Mouse (Mus musculus): ENCODE data around the gene Fancd2os. TPM values are rescaled to one million over a fixed set of nuclear protein-coding genes. Genes with fewer than 3 reads are reported as not detected.

Gene Fancd2os
- polyA plus RNA-seq, 1 experiment from 2014 or later, result 0.15 TPM

DNA sequence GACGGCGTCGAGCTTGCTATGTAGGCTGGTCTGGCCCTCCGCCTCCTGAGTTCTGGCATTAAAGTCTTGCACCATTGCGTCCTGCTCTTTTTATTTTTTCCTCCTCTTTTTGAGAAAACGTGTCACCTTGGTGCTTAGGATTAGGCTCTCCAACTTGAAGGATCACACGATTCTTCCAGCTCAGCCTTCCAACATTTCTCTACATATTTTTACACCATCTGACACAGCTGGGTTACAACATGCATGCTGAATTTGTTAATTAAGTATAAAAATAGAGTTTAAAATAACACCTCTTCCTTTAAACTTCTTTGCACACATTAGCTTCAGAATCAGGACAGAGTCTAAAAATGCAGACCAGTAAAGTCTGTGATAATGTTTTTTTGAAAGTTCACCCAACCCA is 8.8 kb upstream of the Fancd2os start:
- no peaks in the 10 kb centered on the region for H3K27me3 ChIP-seq (ENCODE audit: control insufficient read depth, insufficient read depth, low read depth, low read length)
- no peak for ATAC-seq (ENCODE audit: low read depth)
- no peak overlapping the region for H3K9ac ChIP-seq (ENCODE audit: low read length)
- H3K36me3 ChIP-seq (ENCODE audit: control insufficient read depth, insufficient read depth, low read length), result peaks cover 8% of the 10 kb centered on the region
- H3K4me2 ChIP-seq (ENCODE audit: low read depth, low read length), result no peak overlapping the region
- H3K27ac ChIP-seq (ENCODE audit: low read length), result no peak overlapping the region
- 84% methylated on average over 7 of the region's 7 CpGs for WGBS
- H3K4me1 ChIP-seq (replicated peaks; ENCODE audit: control insufficient read depth, insufficient read depth, low read length), result peaks cover 14% of the 10 kb centered on the region
- no peaks in the 10 kb centered on the region for H3K9me3 ChIP-seq (ENCODE audit: control insufficient read depth, low read length)
- H3K4me3 ChIP-seq (ENCODE audit: low read length), result no peak overlapping the region

DNA sequence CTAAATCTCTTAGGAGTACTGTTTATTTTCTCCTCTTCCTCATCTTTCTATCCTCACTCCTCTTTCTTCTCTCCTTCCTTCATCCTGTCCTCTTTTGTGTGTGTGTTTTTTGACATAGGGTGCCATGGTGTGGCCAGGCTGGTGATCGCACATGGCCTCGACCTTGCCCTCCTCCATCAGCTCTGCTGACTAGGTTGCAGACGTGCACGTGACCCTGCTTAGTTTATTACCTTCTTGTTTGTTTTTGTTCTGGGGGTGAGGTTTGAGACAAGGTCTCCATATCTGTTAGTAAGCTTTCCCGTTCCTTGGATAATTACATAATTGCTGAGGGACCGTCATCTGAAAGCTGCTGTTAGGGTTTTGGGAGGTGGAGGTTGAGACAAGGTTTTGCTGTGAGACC is 8.4 kb upstream of the Fancd2os start:
- Histone ChIP-seq H3K27me3 (ENCODE audit: control insufficient read depth, insufficient read depth, low read depth, low read length) (no peaks in the 10 kb centered on the region), H3K4me3 (ENCODE audit: low read length) (no peak overlapping the region), H3K4me2 (ENCODE audit: low read depth, low read length) (no peak overlapping the region), H3K9ac (ENCODE audit: low read length) (no peak overlapping the region), H3K27ac (ENCODE audit: low read length) (no peak overlapping the region), H3K36me3 (ENCODE audit: control insufficient read depth, insufficient read depth, low read length) (peaks cover 4% of the 10 kb centered on the region; the same call in 1 of the 2 replicates), H3K9me3 (ENCODE audit: control insufficient read depth, low read length) (no peaks in the 10 kb centered on the region), H3K4me1 (replicated peaks; ENCODE audit: control insufficient read depth, insufficient read depth, low read length) (peaks cover 14% of the 10 kb centered on the region)
- no peak for ATAC-seq (ENCODE audit: low read depth)
- 75% methylated on average over 6 of the region's 6 CpGs for WGBS

- Histone ChIP-seq H3K4me3 (ENCODE audit: low read length) (peak overlapping the region; percentile 94), H3K9me3 (ENCODE audit: control insufficient read depth, low read length) (no peaks in the 10 kb centered on the region), H3K4me2 (ENCODE audit: low read depth, low read length) (peak overlapping the region; percentile 81), H3K4me1 (replicated peaks; ENCODE audit: control insufficient read depth, insufficient read depth, low read length) (peaks cover 14% of the 10 kb centered on the region), H3K36me3 (ENCODE audit: control insufficient read depth, insufficient read depth, low read length) (no peaks in the 10 kb centered on the region), H3K9ac (ENCODE audit: low read length) (peak overlapping the region; percentile 96), H3K27me3 (ENCODE audit: control insufficient read depth, insufficient read depth, low read depth, low read length) (no peaks in the 10 kb centered on the region), H3K27ac (ENCODE audit: low read length) (peak overlapping the region; percentile 91)
- under 1% methylated on average over 10 of the region's 10 CpGs for WGBS
- ATAC-seq (ENCODE audit: low read depth), result 0 out of 2 replicates have a peak, but pooled peaks have one; percentile 10
Observed at GRCm38 (mm10) chr6:113605224-113605545, 4.7 kb upstream of the Fancd2os start.

DNA sequence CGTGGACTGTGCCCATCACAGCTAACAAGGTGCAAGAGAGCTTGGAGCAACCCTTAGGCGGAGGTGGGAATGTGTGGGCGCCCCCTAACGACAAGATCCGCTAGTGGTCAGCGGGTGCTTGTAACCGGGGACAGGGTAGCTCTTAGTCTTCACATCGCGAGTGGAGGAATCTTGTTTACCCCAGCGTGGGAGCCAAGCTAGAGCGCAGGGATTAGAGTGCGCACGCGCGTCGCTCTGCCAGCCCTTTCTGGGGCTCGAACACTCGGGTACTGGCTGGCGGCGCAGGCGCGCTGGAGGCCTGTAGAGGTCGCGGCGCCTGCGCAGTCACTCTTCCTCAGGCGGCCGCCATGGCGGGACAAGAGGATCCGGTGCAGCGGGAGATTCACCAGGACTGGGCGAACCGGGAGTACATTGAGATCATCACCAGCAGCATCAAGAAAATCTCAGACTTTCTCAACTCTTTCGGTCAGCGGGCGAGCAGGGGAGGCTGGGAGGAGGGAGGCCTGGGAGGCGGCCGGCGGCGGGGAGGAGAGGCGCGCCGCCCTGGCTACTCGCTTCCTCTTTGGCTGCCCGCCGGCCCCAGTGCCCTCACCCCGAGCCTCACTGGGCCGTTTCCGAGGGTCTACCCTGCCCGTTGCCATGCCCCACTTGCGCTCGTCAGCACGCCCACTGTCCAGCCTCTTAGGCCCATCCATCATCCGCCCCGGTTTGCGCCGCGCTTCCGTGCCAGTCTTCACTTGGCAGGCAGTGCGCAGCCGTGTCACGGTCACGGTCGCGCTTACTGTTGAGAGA is 4.1 kb upstream of the Fancd2os start, which contains the start of gene Brk1:
Gene Brk1, plus strand, starts transcription at position 341 of the 792 bp plus-strand sequence.
- peak within 1 kb of the TSS; percentile 96 for H3K9ac ChIP-seq (ENCODE audit: low read length)
- peak within 1 kb of the TSS; percentile 91 for H3K27ac ChIP-seq (ENCODE audit: low read length)
- ATAC-seq (ENCODE audit: low read depth), result peak; percentile 94
- H3K4me1 ChIP-seq (replicated peaks; ENCODE audit: control insufficient read depth, insufficient read depth, low read length), result peaks cover 14% of the 10 kb centered on the region
- H3K36me3 ChIP-seq (ENCODE audit: control insufficient read depth, insufficient read depth, low read length), result no peaks in the 10 kb centered on the region
- H3K27me3 ChIP-seq (ENCODE audit: control insufficient read depth, insufficient read depth, low read depth, low read length), result no peaks in the 10 kb centered on the region
- peak within 1 kb of the TSS; percentile 81 for H3K4me2 ChIP-seq (ENCODE audit: low read depth, low read length)
- H3K9me3 ChIP-seq (ENCODE audit: control insufficient read depth, low read length), result no peaks in the 10 kb centered on the region
- WGBS, result under 1% methylated on average over 56 of the region's 65 CpGs
- H3K4me3 ChIP-seq (ENCODE audit: low read length), result peak within 1 kb of the TSS; percentile 94

DNA sequence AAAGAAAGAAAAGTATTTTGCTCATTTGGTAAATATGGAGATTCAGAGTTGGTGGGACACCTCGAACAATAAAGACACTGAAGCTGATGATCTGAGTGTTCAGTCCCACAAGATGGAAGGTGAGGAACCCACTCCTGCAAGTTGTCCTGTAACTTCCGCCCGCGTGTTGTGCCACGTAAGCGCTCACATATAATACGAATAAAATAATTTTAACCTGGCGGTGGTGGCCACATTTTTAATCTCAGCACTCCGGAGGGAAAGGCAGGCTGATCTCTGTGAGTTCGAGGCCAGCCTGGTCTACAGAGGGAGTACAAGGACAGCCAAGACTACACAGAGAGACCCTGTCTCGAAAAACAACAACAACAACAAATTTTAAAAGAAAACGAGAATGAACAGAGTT is 3.5 kb upstream of the Fancd2os start:
- no peak for ATAC-seq (ENCODE audit: low read depth)
- Histone ChIP-seq H3K9ac (ENCODE audit: low read length) (peak overlapping the region; percentile 96), H3K4me3 (ENCODE audit: low read length) (peak overlapping the region; percentile 94), H3K36me3 (ENCODE audit: control insufficient read depth, insufficient read depth, low read length) (no peaks in the 10 kb centered on the region), H3K9me3 (ENCODE audit: control insufficient read depth, low read length) (no peaks in the 10 kb centered on the region), H3K4me1 (replicated peaks; ENCODE audit: control insufficient read depth, insufficient read depth, low read length) (peaks cover 14% of the 10 kb centered on the region), H3K27ac (ENCODE audit: low read length) (peak overlapping the region; percentile 91; the same call in 1 of the 2 replicates), H3K4me2 (ENCODE audit: low read depth, low read length) (peak overlapping the region; percentile 81), H3K27me3 (ENCODE audit: control insufficient read depth, insufficient read depth, low read depth, low read length) (no peaks in the 10 kb centered on the region)
- 47% methylated on average over 12 of the region's 12 CpGs for WGBS

DNA sequence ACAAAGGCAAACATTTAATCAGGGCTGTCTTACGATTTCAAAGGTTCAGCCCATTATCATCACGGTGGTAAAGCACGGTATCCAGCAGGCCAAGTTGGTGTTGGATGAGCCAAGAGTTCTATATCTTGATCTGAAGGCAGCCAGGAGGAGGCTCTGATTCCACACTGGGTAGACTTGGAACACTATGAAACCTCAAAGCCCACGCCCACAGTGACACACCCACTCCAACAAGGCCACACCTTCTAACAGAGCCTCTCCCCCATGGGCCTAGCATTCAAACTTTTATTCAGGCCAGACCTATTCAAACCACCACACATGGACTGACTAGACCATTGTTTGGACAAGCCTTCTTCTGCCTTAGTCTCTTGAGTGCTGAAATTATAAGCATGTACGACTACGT is 2.3 kb upstream of the Fancd2os start:
- WGBS, result 90% methylated on average over 6 of the region's 6 CpGs
- no peak overlapping the region for H3K9ac ChIP-seq (ENCODE audit: low read length)

GRCm38 (mm10) chr6:113599833-113600232 is 682 bp downstream of the Fancd2os start:
- H3K4me1 ChIP-seq (replicated peaks; ENCODE audit: control insufficient read depth, insufficient read depth, low read length), result no peaks in the 10 kb centered on the region
- no peak for ATAC-seq (ENCODE audit: low read depth)
- no peaks in the 10 kb centered on the region for H3K36me3 ChIP-seq (ENCODE audit: control insufficient read depth, insufficient read depth, low read length)
- 71% methylated on average over 5 of the region's 5 CpGs for WGBS
- H3K27ac ChIP-seq (ENCODE audit: low read length), result no peak overlapping the region
- no peak overlapping the region for H3K4me2 ChIP-seq (ENCODE audit: low read depth, low read length)
- no peak overlapping the region for H3K9ac ChIP-seq (ENCODE audit: low read length)
- no peaks in the 10 kb centered on the region for H3K9me3 ChIP-seq (ENCODE audit: control insufficient read depth, low read length)
- no peak overlapping the region for H3K4me3 ChIP-seq (ENCODE audit: low read length)
- H3K27me3 ChIP-seq (ENCODE audit: control insufficient read depth, insufficient read depth, low read depth, low read length), result no peaks in the 10 kb centered on the region

More for the DNA sequence above, 2.3 kb upstream of the Fancd2os start:
- no peak overlapping the region for H3K4me2 ChIP-seq (ENCODE audit: low read depth, low read length)
- H3K27ac ChIP-seq (ENCODE audit: low read length), result no peak overlapping the region
- no peak for ATAC-seq (ENCODE audit: low read depth)
- no peaks in the 10 kb centered on the region for H3K36me3 ChIP-seq (ENCODE audit: control insufficient read depth, insufficient read depth, low read length)
- H3K4me1 ChIP-seq (replicated peaks; ENCODE audit: control insufficient read depth, insufficient read depth, low read length), result peaks cover 14% of the 10 kb centered on the region
- no peak overlapping the region for H3K4me3 ChIP-seq (ENCODE audit: low read length)
- H3K9me3 ChIP-seq (ENCODE audit: control insufficient read depth, low read length), result no peaks in the 10 kb centered on the region
- no peaks in the 10 kb centered on the region for H3K27me3 ChIP-seq (ENCODE audit: control insufficient read depth, insufficient read depth, low read depth, low read length)

DNA sequence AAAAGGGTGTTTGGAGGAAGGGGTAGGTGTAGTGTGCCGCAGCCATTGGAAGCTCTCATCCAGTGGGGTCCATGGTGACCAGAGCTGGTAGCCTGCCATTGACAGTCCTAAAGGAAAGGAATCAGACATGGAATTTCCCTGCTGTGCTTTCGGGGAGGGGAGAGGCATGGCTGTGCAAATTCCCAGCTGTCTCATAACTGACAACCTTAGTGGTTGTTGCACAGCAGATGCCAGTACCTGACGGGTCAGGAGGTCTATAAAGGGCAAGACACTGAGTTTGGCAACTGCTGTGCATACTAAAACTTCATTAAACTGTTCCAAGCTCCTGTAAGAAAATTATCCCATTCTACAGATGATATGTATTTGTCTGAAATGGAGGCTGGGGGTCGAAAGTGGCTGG is 2.6 kb downstream of the Fancd2os start:
- no peak overlapping the region for H3K4me2 ChIP-seq (ENCODE audit: low read depth, low read length)
- no peak for ATAC-seq (ENCODE audit: low read depth)
- 81% methylated on average over 4 of the region's 4 CpGs for WGBS

GRCm38 (mm10) chr6:113592637-113593036 is 7.9 kb downstream of the Fancd2os start:
- Histone ChIP-seq H3K4me1 (replicated peaks; ENCODE audit: control insufficient read depth, insufficient read depth, low read length) (no peaks in the 10 kb centered on the region), H3K4me3 (ENCODE audit: low read length) (no peak overlapping the region), H3K4me2 (ENCODE audit: low read depth, low read length) (no peak overlapping the region), H3K36me3 (ENCODE audit: control insufficient read depth, insufficient read depth, low read length) (no peaks in the 10 kb centered on the region), H3K27ac (ENCODE audit: low read length) (no peak overlapping the region), H3K27me3 (ENCODE audit: control insufficient read depth, insufficient read depth, low read depth, low read length) (no peaks in the 10 kb centered on the region), H3K9me3 (ENCODE audit: control insufficient read depth, low read length) (no peaks in the 10 kb centered on the region), H3K9ac (ENCODE audit: low read length) (no peak overlapping the region)
- ATAC-seq (ENCODE audit: low read depth), result no peak
- WGBS, result 90% methylated on average over 2 of the region's 2 CpGs

More for the DNA sequence above, 2.6 kb downstream of the Fancd2os start:
- Histone ChIP-seq H3K9me3 (ENCODE audit: control insufficient read depth, low read length) (no peaks in the 10 kb centered on the region), H3K4me3 (ENCODE audit: low read length) (no peak overlapping the region), H3K4me1 (replicated peaks; ENCODE audit: control insufficient read depth, insufficient read depth, low read length) (no peaks in the 10 kb centered on the region), H3K9ac (ENCODE audit: low read length) (no peak overlapping the region), H3K36me3 (ENCODE audit: control insufficient read depth, insufficient read depth, low read length) (no peaks in the 10 kb centered on the region), H3K27me3 (ENCODE audit: control insufficient read depth, insufficient read depth, low read depth, low read length) (no peaks in the 10 kb centered on the region), H3K27ac (ENCODE audit: low read length) (no peak overlapping the region)

Measured in lung, embryonic 16.5 days (tissue).